Mouse (Mus musculus): Measurements from ENCODE around the gene F2rl2.

- TF ChIP-seq POLR2A (IDR thresholded peaks at IDR 0.05; ENCODE audit: insufficient read length, low read depth) (no peak), POLR2AphosphoS2 (IDR thresholded peaks at IDR 0.05; ENCODE audit: insufficient read length, low read depth) (no peak), TCF3 (IDR thresholded peaks at IDR 0.05; ENCODE audit: insufficient read length, low read depth) (no peak), MAX (IDR thresholded peaks at IDR 0.05; ENCODE audit: low read depth) (no peak), MYOD1 (IDR thresholded peaks at IDR 0.05; ENCODE audit: control insufficient read depth in 1 of 3, insufficient read length in 2 of 3, low read depth in 2 of 3) (no peak), USF1 (IDR thresholded peaks at IDR 0.05; ENCODE audit: low read depth) (no peak), MYOG (IDR thresholded peaks at IDR 0.05; ENCODE audit: control insufficient read depth in 1 of 3, insufficient read depth in 1 of 3, insufficient read length in 2 of 3, low read depth in 2 of 3) (no peak)
These were observed 16.1 kb downstream of the F2rl2 start for GRCm38 (mm10) chr13:95712570-95713268.

Data from myocyte (in vitro differentiated cells).